Mouse (Mus musculus): ENCODE results near the gene Crebl2. TPM values are rescaled to one million over a fixed set of nuclear protein-coding genes. Genes with fewer than 3 reads are reported as not detected.

Crebl2 gene
- total RNA-seq, 2 experiments from 2014 or later, result 29.6 to 36.7 TPM

- DNase-seq (ENCODE audit: low spot score in 2 of 2), result no peak
Measured at GRCm38 (mm10) chr6:134903368-134903767, 73.4 kb downstream of the Crebl2 start.

GRCm38 (mm10) chr6:134903891-134904884 lies 74.2 kb downstream of the Crebl2 start:
- no peak for DNase-seq (ENCODE audit: low spot score in 2 of 2)

GRCm38 (mm10) chr6:134905811-134906210 lies 75.9 kb downstream of the Crebl2 start:
- no peak for DNase-seq (ENCODE audit: low spot score in 2 of 2)

Other genes with a start within 250 kb of the Crebl2 start
- gene Mansc1, start 197.7 kb upstream of the Crebl2 start, total RNA-seq (2021), result 1 to 10 TPM; 3.3 to 4.5 TPM
- 10 to 100 TPM; 12.2 to 13.2 TPM for gene Borcs5, start 190.6 kb upstream of the Crebl2 start, total RNA-seq (2021)
- gene Dusp16, start 37.5 kb upstream of the Crebl2 start, total RNA-seq (2021), result 10 to 100 TPM; 26.1 to 33.5 TPM
- gene Gpr19, start 68.4 kb downstream of the Crebl2 start, total RNA-seq (2021), result 1 to 10 TPM; 5.3 to 6.5 TPM
- gene Cdkn1b, start 90.2 kb downstream of the Crebl2 start, total RNA-seq (2021), result 10 to 100 TPM; 30.6 to 33.0 TPM
- 10 to 100 TPM in 1 of 2 experiments, 1 to 10 TPM in 1; 3.8 to 12.2 TPM for gene Apold1, start 151.6 kb downstream of the Crebl2 start, total RNA-seq (2021)
- gene Ddx47, start 181.5 kb downstream of the Crebl2 start, total RNA-seq (2021), result 10 to 100 TPM; 61.2 to 62.1 TPM
- 1 to 10 TPM; 1.1 to 3.5 TPM for gene Gprc5a, start 235.5 kb downstream of the Crebl2 start, total RNA-seq (2021)